Mouse (Mus musculus): ENCODE data around the gene Vmn1r206.
"Not testable (repeated sequence)": the region's sequence is repeated elsewhere in the genome, so short reads cannot be mapped to it uniquely, and the experiment has no call there.

Vmn1r206 gene

GRCm38 (mm10) chr13:22624151-22624550 is at the start of gene Vmn1r206:
Gene Vmn1r206, minus strand, starts transcription at chr13:22624251.
- in situ Hi-C loops (cut with MboI): not testable (repeated sequence)

- in situ Hi-C loops (cut with MboI): no loop called here
Observed at GRCm38 (mm10) chr13:22592900-22593299, 31.2 kb downstream of the Vmn1r206 start, which contains the start of gene Vmn1r205. Gene Vmn1r205, minus strand, starts transcription at chr13:22593000.

- in situ Hi-C loops (cut with MboI): not testable (repeated sequence)
Observed at GRCm38 (mm10) chr13:22583336-22583735, 40.7 kb downstream of the Vmn1r206 start.

GRCm38 (mm10) chr13:22574911-22575310 is 49.1 kb downstream of the Vmn1r206 start:
- in situ Hi-C loops (cut with MboI): not testable (repeated sequence)
